Mouse (Mus musculus) cortical plate, adult 2 months (tissue): Measurements from ENCODE around the gene Cep83. TPM values are rescaled to one million over a fixed set of nuclear protein-coding genes. Genes with fewer than 3 reads are reported as not detected.

Experiments
- H3K27ac ChIP-seq: fragments of 200-500 bp; 2 replicates; pipeline ENCODE4 v1.5.1; 2012; ENCODE audit warnings: low read length, control low read depth, inconsistent platforms; ENCODE audit not compliant: insufficient read depth
- H3K4me1 ChIP-seq: fragments of 200-500 bp; 2 replicates; pipeline ENCODE4 v1.6.1; 2011; ENCODE audit warnings: low read length; ENCODE audit not compliant: control insufficient read depth, insufficient read depth
- H3K4me3 ChIP-seq: fragments of 200-500 bp; 2 replicates; pipeline ENCODE4 v1.5.1; 2011; ENCODE audit warnings: mild to moderate bottlenecking, low read length, control low read depth; ENCODE audit not compliant: insufficient read depth
- CTCF ChIP-seq: fragments of 200-500 bp; IDR thresholded peaks from 2 replicates; pipeline ENCODE4 v1.5.1; 2011; ENCODE audit warnings: mild to moderate bottlenecking, control low read depth, low read length; ENCODE audit not compliant: insufficient read depth; ENCODE audit errors: extremely low read depth
- POLR2A ChIP-seq: fragments of 200-500 bp; IDR thresholded peaks from 2 replicates; pipeline ENCODE4 v1.6.1; 2011; ENCODE audit warnings: mild to moderate bottlenecking, low read length, control low read depth; ENCODE audit not compliant: insufficient read depth; ENCODE audit errors: extremely low read depth
- polyA plus RNA-seq: library from polyadenylated mRNA; depleted of rRNA; stranded (reverse); fragments of >200 nt; gene quantifications from 2 replicates; pipeline ENCODE4 v1.2.3, GENCODE M21; 2012

Gene Cep83
- polyA plus RNA-seq, 1 experiment: 33.6 TPM

GRCm38 (mm10) chr10:94799485-94800239 lies 111.2 kb downstream of the Cep83 start:
- Histone ChIP-seq H3K4me1 (peaks cover 6% of the 10 kb centered on the region; the same call in 1 of the 2 replicates), H3K4me3 (no peak overlapping the region), H3K27ac (no peak overlapping the region)
- TF ChIP-seq POLR2A: no peak
- no peak for TF ChIP-seq CTCF

DNA sequence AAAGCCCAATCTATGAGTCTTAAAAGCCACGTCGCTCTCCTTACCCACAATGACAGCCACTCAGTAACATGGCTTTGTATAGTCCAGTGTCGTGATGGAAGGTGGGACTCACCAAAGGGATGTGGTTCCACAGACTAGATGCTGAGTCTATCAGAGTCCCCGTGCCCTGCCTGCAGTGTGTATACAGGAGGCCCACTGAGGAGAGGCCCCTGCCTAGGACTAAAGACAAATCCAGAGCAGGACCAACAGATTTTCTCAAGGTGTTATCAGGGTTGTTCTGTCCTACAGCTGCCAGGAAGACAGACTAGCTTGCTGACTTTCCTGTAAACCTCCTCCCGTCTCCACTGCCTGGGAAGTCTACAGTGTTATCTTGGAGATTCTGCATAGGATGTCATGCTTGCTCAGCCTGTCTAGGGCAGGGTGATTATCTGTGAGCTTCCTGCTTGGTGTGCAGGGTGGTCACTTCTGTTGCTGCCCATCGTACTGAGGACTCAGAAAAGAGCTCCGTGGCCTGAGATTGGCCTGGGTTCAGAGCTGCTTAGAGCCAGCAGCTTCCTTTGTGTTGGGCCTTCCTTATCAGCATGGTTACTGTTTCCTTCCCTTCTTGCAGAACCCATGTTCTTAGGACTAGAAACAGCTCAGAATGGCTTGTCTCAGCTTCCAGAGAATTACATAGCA lies 112.4 kb downstream of the Cep83 start:
- TF ChIP-seq CTCF: no peak
- TF ChIP-seq POLR2A: no peak
- H3K4me3 ChIP-seq: no peak overlapping the region
- H3K4me1 ChIP-seq: peaks cover 6% of the 10 kb centered on the region; the same call in 1 of the 2 replicates

DNA sequence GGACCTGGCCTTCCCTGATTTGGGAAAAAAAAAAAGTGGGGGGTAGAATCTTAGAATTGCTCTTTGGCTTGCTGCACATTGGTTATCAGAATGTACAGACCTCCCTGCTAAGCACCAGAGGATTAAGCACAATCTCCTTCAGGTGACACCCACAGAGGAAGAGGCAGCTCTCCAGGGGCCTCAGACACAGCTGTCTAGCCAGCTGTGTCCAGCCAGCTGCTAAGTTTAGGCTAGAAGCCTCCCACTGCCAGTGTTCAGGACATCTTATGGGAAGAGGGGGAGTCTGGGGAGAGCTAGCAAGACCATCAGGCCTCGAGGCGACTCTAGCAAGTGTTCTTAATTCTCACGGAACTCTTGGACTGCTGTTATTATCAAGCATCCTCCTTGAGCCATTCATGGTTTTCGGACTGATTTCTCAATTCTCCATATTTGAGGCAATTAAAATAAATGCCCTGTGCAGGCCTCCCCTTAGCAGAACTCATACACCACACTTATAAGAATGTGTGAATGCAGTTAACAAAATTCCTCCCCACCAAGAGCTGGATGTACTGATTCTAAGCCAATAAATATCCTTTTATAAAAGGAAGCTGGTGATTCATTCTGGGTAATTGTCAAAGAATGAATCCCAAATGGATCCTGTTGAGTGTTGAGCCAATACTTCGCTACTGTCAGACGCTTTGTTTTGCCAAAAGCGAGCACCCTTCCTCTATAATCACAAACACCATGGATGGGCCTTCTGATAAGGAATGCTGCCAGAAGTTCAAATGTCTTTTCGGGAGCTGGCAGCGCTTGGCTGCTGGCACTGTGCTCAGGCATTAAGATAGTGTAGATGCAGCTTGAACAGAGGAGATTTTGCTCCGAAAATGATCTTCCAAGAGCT lies 115.8 kb downstream of the Cep83 start:
- Histone ChIP-seq H3K4me3 (no peak overlapping the region), H3K27ac (no peak overlapping the region), H3K4me1 (peaks cover 3% of the 10 kb centered on the region; the same call in 1 of the 2 replicates)
- TF ChIP-seq POLR2A: no peak
- no peak for TF ChIP-seq CTCF

More for the DNA sequence above, 112.4 kb downstream of the Cep83 start:
- no peak overlapping the region for H3K27ac ChIP-seq

GRCm38 (mm10) chr10:94804909-94805220 lies 116.4 kb downstream of the Cep83 start:
- TF ChIP-seq CTCF (no peak), POLR2A (no peak)
- Histone ChIP-seq H3K4me1 (peaks cover 3% of the 10 kb centered on the region; the same call in 1 of the 2 replicates), H3K27ac (no peak overlapping the region), H3K4me3 (no peak overlapping the region)

DNA sequence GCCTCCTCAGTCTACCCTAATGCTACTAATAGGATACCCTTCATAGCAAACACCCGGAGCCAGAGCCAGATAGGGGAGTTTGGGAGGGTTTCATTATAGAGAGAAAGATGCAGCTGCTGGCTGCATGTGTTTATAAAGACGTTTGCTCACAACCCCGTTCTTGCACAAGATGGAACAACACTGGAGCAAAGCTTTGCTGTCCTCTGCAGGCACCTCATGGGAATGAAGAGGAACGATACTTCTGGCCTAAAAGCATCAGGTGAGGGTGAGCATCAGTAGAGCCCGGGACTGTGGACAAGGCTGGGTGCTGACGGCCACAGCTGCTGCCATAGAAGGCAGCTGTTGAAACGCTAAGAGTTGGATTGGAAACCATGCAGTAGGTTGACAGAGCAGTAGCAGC lies 118.9 kb downstream of the Cep83 start:
- H3K4me1 ChIP-seq: peaks cover 3% of the 10 kb centered on the region; the same call in 1 of the 2 replicates

GRCm38 (mm10) chr10:94808275-94808674 lies 119.8 kb downstream of the Cep83 start:
- Histone ChIP-seq H3K27ac (no peak overlapping the region), H3K4me3 (no peak overlapping the region), H3K4me1 (peaks cover 6% of the 10 kb centered on the region)
- no peak for TF ChIP-seq POLR2A
- no peak for TF ChIP-seq CTCF

More for the DNA sequence above, 118.9 kb downstream of the Cep83 start:
- H3K4me3 ChIP-seq: no peak overlapping the region
- TF ChIP-seq CTCF: peak; percentile 22; the same call in 1 of the 2 replicates
- TF ChIP-seq POLR2A: no peak
- no peak overlapping the region for H3K27ac ChIP-seq

DNA sequence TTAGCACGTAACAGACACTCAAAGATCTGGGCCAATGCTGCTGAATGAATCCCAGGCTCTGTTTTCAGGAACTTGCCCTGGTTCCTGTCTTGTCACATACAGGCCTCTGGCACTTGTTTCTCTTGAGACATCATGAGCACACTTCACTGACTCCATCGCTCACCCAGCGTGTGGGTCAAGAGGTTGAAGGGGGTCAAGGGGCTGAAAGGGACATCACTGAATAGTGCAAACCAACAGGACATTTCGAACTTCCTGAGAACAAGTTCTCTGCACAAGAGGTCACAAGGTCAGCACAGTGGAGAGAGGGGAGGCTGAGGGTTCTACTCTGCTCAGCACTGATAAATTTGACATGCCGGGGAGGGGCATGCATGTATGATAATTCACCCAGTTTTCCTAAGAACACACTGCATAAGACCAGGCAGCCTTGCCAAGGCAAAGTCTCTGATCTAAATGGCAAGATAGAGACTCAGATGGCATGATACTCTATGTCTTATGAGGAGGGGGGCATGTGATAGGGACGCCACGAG lies 121.6 kb downstream of the Cep83 start:
- TF ChIP-seq POLR2A (no peak), CTCF (no peak)
- Histone ChIP-seq H3K4me3 (no peak overlapping the region), H3K27ac (no peak overlapping the region), H3K4me1 (peaks cover 2% of the 10 kb centered on the region)

GRCm38 (mm10) chr10:94811907-94812851 lies 123.7 kb downstream of the Cep83 start:
- no peak overlapping the region for H3K4me3 ChIP-seq
- H3K4me1 ChIP-seq: peaks cover 2% of the 10 kb centered on the region
- TF ChIP-seq POLR2A (no peak), CTCF (no peak)
- no peak overlapping the region for H3K27ac ChIP-seq
